Mouse (Mus musculus) thymus, adult 18-20 months (tissue): ENCODE measurements at regions not wholly inside any gene's neighbourhood (a gene's known extent, or its start where the extent isn't known, plus 50 kb on each side); places are given as distances from the start of the nearest gene placed in this dataset.

Experiments
- DNase-seq, 2 experiments: peaks; one replicate each; pipeline ENCODE4 v3.0.0; 2022; ENCODE audit warnings: mixed read lengths in 2 of 2

DNA sequence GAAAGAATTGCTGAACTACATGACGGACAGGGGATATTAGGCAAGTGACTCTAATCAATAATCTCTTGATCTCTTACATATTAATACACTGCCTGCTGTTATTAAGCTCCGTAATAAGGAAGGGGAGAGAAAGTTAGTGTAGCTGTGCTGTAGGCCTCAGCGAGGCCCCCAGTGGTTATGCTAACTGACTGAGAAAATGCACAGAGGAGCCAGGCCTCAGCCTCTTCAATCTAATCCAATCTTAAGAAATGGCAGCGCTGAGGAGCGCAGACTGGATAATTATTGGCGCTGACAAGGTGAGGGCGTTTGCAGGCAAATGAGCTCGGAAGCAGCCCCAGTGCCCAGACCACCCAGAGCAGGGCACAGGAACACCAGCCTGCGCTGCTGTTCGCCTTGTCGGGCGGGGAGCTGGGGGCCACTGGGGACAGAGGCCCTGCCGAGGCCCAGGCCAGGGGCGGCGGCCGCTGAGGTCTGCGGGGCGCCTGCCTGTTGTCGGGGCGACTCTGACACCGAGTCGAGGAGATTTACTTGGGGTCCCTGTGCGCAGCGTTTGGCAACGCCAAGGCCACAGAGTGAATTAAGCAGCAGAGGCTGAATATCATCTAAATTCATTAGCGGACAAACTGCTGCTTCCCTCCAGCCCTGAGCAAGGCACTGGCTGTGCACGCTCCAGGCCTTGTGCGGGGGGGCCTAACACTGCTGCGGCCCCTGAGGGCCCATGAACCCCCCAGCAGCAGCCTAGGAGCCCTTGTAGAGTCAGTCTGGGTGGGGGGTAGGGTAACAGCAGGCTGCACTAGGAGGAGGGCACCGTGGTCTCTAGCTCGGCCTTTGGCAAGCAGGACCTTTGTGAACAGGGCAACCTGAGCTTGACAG is 493.4 kb upstream of the Mki67 start:
- DNase-seq: no peak

DNA sequence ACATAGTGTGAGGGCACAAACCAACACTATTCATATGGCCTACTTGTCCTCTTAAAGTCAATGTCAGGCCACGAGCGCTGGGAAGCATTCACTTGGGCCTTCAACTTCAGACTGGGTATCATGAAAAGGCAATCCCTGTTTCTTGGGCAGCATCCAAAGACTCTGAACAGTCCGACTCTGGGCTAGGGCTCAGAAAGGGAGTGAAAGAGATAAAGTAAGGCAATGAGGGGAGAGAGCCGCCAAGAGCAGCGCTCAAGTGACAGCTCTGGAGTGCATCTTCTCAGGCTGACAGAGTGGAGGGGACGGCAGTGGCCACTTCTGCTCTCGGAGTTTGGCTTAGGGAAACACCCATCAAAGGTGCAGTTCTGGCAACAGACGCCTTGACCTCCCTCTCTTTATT is 496.3 kb upstream of the Mki67 start:
- no peak for DNase-seq

DNA sequence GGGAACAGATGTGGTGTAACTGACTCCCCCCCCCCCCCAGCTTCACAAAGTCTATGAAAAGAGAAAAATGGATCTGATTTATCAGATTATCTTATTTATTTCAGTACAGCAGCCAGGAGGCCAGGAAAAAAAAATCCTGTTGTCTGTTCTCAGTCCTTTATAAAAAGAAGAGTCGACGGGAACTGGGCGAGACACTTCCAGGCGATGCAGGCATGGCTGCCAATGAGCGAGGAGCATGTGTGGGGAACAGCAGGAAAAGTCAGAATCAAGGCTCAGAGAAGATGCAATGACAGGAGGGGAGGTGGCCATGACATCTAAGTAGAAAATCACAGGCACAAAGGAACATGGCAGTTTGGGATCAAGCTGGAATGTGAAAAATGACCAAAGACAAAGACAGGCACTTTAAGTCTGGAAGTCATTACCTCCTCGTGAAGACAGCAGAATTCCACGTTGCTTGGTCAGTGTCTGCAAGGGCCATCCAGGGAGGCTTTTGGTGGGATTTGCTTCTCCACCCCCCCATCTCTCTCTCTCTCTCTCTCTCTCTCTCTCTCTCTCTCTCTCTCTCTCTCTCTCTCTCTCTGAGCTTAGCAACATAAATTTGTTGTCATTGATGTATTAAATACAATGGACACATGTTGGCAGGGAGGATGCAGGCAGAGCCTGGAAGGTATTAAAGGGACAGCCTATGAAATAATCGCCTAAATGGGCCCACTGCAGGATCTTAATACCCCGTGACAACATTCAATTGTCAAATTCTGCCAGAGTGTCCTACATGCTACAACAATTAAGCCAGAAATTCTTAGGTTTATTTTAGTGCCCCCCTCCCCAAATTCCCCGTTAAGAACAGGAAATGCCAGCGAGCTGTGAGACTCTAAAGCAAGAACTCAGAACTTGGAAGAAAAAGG is 497.1 kb upstream of the Mki67 start:
- DNase-seq: no peak

DNA sequence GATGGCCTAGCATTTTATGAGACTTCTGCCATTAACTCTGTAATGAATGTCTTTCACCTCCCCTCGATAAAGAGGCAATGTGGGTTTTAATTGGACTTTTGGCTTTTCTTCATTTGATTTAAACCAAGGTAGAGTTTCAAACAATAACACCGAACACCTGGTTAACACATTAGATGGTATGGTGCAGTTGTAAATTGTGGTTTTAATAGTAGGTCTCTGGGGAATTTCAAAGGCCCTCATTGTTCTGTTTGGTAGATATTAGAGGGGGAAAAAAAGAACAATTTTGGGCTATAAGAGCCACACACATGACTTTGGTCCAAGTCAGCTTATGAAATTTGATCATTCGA is 497.8 kb upstream of the Mki67 start:
- DNase-seq: no peak

DNA sequence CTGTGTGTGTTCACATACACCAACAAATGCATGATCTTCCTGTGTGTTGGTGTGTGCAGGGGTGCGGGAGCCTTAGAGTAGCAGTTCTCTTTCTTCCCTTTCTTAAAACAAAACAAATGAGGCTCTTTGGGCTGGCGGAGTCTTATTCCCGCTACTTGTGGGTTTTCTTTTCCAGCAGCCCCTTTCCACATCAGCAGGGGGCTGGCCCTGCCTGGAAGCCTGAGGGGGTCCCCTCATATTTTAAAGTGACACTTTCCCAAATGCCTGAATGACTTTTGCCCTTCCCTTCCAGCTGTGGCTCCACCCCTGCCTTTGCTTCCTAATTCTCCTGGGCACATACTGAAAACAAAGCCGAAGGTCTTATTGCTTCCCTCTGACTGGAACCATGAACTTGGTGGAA is 498.3 kb upstream of the Mki67 start:
- no peak for DNase-seq

DNA sequence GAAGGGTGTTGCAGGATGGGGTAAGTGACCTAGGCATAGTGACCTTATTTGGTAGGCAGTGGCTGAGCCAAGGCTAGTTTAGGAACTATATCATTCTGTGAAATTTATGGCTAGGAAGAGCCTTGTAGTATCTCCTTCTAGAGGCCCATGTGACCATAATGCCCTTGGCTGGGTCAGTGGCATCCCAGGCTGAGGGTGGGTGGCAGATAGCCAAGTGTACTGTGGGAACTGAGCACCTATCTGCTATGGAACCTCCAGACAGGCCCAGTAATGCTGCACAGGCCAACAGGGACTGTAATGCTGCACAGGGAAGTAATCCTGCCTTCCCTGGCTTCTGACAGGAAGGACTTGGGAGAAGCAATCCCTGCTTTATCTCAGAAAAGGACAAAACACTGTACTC is 500.6 kb upstream of the Mki67 start:
- DNase-seq: no peak

DNA sequence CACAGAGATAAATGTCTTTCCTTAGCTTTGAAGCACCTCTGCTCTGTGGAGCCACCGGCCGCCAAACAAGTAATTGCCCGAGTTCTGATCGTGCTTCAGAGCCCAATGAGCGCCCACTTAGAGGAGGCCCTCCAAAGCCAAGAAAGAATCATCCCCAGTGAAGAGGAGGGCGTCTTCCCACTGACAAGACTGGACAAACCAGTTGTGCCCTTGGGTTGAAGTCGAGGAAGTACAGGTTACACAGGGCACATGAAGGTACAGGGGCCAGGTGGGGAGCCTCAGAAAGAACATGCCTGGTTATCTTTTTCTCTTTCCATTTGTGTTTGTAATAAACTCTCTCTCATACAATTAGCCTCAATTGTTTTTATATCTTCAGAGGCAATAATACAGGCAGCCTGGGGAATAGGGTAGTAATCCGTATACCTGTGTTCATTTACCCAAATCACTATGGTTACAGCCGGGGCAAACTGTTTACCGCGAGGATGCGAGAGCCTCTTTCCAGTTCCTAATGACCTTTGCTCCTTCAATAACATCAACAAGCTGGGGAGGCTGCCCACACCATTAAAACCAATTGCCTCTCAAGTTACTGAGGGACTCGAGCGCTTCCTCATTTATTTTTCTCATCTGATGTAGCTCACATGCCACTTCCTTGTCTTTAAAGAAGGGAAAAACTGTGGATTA is 503.5 kb upstream of the Mki67 start:
- no peak for DNase-seq

DNA sequence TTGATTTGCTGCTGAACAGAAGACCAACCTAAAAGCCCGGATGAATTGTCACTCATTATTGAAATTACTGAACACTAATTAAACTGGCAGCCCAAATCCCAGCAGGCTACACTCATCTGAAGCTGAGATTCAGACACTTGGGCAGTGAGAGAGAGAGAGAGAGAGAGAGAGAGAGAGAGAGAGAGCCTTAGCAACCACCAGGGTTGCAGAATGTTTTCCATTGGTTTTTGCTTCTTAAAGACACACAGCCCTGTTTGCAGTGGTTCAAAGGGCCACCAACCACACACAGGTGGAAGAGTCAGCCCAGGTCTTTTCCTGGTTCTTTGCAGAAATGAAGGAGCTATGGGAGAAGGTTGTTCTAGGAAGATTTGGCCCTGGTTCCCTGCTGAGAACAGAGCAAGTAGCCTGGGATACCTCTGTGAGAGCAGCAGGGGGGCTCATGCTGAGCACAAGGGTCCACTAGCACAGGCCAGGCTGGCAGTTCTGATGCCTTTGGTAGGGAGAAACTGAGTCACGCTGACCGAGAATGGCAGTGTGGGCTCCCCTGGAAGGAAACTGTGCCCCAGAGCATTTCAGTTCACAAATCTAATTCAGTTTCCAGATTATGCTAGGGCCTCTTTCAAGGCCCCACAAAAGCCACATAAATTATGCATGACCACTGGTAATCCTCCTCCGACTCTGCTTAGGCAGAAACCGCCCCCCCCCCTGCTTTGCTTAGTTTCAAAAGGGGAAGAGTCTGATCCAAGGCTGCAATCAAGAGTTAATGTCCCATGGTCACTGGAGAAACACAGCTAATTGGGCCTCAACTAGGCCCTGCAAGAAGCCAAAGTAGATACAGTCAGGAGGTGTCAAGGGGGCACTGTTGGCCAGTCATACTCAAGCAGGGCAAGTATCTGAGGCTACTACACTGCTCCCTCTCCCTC is 504.3 kb upstream of the Mki67 start:
- no peak for DNase-seq

DNA sequence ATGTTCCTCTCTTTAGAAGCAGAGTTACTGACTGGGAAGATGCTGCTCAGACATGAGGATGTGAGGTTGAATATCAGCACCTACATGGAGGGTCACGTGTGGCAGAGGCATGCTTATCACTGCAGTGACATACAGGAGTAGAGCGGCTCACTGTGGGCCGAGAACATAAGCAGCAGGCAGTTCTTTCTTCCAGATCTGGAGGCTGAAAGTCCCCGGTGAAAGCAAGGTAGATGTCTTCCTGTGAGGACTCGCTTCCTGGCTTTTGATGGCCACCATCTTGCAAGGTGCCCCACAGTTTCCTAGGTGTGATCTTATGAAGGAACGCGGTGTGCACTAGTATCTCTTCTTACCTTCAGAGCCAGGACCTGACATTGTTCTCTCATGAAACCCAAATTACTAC is 505.5 kb upstream of the Mki67 start:
- no peak for DNase-seq

DNA sequence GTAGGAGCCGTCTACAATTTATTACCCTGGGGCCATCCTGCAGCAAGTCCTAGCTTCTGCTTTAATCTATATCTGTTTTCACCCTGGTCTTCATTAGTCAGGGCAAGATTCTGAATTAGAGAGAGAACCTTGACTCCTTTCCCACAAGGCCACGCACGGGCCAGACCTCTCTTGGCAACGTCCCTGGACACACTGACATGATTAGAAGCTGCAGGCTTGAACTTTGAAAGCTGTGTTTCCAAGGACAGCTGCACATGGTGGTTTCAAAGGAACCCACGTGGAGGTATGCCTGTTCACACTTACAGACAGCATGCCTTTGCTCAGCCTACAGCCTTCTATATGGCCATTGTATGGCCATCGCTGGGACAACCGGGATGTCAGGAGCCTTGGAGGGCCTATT is 509.9 kb upstream of the Mki67 start:
- DNase-seq: no peak

DNA sequence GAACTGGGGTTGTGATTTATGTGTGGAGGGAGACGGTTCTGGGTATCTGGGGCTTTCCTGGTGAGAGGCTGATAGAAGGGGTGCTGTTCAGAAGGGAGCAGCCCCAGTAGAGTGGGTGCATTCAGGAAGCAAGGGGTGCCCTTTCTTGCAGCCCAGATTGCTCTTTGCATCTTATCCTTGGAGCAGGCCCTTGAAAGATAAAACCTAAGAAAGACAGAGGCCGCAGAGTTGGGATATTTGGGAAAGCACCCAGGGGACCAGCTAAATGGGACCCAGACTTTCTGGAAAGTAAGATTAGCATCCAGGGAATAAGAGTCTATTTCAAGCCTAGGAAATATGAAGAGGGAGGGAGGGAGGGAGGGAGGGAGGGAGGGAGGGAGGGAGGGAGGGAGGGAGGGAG is 512.2 kb upstream of the Mki67 start:
- no peak for DNase-seq

DNA sequence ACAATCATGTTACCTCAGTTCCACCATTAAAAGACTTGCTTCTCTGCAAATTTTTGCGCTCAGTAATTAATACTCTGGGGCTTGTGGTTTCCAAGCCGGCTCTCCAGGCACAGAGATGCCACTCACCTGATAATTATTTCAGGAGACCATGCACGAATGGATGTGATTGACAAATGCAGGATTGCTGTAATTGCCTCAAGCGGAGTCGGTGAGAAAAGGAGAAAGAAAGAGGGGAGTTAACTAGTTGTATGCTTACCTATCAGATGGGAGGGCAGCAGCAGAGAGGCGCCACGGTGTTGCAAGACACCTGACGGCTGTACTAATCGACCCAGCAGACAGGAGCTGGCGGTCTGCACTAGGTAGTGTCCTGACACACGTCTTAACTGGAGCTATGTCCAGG is 513.4 kb upstream of the Mki67 start:
- DNase-seq: no peak

DNA sequence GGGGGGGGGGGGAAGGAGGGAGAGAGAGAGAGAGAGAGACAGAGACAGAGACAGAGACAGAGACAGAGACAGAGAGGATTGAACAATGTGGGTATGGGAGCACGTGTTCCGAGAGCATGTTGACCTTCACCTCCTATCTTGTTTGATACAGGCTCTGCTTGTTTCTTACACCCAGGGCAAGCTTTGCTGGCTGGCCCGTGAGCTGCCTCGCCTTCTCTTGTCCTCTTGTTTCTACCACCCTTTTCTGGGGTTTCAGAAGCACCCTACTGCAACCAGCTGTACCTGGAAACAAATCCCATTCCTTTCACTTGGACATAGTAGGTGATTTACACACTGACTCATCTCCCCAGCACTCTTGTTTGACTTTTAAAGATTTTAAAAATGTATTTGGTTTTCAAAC is 516.0 kb upstream of the Mki67 start:
- no peak for DNase-seq

DNA sequence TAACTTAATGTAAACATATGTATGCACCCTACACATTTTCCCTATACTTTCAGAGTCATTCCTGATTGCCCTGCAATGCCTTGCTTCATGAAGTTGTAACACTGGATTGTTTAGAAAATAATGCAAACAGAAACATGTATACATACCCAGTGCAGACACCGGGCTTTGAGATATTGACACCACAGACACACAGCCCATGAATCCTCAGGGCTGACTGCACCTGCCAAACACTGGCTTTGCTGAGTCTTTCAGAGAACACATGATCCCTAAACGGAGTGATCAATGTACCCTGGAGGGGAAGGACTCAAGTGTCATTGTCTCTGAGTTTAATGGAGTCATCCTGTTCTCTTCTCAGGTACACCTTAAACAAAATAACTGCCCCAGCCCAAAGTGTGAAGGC is 519.4 kb upstream of the Mki67 start:
- DNase-seq: no peak

DNA sequence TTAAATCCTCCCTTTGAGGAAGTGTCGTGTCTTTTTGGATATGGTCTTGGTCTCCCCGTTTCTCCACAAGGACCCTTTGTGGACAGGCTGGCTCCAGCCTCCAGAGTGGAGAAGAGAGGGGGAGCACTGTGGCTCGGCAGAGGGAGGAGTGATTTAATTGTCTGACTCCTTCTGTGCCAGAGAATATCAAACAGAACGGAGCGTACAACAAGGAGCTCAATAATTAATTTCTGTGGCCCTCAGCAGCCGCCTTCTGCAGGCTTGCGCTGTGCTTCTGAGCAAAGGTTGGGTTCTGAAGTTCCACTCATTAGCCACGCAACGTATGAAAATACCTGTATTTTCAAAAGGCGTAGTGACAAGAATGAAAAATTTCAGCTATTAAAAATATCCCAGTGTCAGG is 520.2 kb upstream of the Mki67 start:
- no peak for DNase-seq

DNA sequence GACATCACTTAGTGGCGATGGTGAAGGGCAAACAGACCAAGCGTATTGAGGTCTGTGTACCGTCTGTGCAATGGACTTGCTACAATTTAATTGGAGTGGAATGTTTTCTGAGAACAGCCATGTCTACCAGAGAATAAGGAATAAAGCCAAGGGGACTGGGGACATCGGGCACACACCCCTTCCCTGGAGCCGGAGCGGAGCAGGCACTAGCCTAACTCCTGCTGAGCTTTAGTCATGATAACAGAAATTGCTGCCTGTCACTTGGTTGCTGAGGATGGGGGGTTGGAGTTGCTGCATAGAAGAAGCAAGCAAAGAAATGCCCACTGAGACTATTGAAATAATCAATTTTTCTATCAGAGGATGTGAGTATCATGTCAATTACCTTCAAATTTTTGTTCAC is 549.5 kb upstream of the Mki67 start:
- DNase-seq: no peak

DNA sequence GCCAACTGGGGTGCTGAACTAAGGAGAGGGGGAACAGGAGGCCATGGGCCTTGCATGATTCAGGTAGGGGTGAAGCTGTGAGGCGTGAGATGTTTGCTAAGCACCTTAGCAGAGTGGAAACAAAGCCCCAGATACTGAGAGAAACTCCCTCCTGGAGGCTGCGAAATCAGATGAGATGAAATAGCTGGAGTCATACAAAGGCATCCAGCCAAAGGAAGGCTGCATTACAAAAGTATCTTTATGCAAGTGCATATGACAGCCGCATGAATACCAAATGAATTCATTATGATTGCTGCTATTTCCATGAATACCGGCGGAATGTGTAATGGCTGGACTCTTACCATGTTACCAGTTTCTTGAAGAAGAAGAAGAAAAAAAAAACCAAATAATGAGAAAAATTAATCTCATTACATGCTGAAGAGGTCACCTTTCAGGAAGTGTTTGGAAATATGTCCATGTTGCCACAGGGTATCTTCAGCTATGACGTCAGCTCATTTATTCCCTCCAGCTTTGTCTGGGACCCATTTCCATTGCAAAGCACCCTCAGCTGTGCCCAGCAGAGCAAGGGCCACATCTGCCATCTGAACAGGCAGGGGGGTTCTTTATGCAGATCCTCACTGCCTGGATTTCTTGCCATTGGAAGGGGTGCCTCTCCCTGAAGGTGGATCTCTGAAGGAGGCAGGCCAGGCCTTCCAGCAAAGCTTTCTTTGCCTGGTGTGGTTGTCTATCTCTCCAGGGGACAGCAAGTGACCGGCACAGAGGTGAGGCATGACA is 551.7 kb upstream of the Mki67 start:
- no peak for DNase-seq

DNA sequence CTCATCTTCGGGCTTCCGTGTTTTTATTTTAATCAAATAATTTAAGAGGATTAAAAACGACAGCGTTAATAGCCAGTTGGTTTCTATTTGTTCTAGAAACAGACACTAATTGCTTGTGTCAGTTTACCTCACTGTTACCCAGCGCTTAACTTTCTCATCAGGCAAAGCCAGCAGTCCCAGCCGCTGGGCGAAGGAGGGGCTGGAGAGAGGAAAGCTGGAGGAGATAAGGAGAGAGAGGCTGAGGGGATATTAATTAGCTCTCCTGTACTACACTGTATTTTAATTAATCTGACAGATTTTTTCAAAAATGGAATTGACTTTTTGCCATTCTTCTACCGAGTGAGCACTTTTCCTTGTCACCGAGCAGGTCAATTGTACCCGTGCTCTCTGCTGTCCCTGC is 559.5 kb upstream of the Mki67 start:
- no peak for DNase-seq

DNA sequence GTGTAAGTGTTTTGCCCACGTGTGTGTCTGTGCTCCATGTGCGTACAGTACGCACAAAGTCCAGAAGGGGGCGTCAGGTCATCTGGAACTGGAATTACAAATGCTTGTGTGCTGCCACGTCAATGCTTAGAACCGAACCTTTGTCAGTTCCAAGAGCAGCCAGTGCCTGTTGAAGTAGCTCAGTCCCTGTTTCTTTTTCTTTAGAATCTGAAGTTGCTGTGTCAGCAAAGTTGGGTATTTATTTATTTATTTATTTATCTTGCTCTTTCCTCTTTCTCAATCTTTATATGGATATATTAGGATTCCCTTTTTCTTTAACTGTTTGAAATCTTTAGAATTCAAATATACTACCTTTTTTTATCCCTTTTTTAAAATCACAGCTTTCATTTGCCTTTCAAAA is 567.6 kb upstream of the Mki67 start:
- DNase-seq: no peak

DNA sequence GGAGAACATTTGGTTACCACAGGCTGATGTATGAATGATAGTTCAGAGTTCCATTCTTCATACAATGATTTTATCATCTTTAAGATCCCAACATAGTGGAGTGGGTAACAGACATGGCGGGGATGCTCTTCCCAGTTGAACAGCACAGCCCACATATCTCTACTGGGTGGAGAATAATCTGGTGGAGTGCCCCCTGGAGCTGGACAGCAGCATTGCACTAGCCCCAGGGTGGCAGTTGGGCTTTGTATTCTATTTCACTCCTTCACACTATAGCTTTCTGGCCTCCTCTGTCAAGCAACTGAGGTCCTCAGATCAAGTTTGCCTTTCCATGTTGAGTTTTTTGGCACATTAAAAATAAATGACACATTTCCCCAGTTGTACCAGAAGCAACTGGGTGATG is 569.4 kb upstream of the Mki67 start:
- no peak for DNase-seq

DNA sequence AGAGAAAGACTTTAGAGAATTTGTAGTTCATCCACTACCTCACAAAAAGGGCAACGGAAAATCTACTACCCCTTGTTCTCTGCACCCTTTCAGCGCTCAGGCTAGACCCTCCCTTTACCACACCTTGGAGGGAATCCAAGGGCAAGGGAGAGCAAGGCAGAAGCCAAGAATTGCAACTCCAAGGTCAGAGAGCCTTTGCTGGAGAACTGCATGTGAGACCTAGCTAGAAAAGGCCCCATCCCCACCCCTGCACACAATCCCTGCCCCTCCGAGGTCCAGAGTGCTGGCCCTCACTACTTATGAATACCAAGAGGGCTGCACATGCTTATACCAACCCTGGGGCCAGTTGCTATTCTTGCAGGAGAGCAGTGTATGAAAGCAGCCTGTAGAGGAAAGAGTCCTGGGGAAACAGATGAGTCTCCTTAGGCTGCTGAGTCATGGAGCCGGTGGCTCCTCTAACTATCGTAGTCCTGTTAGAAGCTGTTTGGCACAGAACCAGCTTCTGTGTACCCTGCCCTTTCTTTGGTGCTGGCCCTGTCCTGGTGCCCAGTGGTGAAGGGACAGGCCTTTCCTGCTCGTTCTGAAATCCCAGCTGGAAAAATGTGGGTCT is 577.5 kb upstream of the Mki67 start:
- DNase-seq: no peak
